Mouse (Mus musculus): Measurements from ENCODE around the gene Haus2. TPM values are rescaled to one million over a fixed set of nuclear protein-coding genes. Genes with fewer than 3 reads are reported as not detected.

Gene Haus2
- polyA plus RNA-seq, 1 experiment from 2014 or later = 26.2 TPM

DNA sequence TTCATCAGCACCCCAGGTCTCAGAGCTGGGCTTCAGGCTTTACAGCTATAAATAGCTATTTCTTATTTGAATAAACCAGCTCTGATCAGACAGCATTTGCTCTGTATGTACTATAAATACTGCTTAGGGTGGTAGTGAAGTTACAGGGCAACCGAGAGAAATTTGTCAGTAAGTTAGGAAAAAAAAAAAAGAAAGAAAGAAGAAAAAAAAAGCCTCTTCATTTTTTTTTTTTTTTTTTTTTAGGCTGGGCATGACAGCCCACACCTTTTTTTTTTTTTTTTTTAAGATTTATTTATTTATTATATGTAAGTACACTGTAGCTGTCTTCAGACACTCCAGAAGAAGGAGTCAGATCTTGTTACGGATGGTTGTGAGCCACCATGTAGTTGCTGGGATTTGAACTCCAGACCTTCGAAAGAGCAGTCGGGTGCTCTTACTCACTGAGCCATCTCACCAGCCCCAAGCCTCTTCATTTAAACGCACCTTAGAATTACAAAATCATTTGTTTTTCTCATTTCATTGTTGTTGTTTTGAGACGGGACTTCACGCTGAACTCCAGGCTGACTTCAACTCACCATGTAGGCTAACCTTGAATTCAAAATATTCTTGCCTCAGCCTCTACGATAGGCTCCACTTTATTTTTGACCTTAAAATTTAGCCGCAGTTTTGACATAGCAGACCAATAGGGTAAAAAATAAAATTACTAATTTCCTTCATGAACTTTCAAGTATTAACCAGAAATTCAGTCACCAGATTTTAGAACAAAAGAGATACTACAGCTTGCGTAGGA, 19.1 kb downstream of the Haus2 start:
- Histone ChIP-seq H3K27me3 (replicated peaks) (no peaks in the 10 kb centered on the region), H3K4me3 (replicated peaks) (peak overlapping the region; percentile 71), H3K27ac (replicated peaks) (peak overlapping the region; percentile 79), H3K9ac (replicated peaks) (peak overlapping the region; percentile 36; the same call in 1 of the 2 replicates), H3K36me3 (0 out of 2 replicates have a peak, but pooled peaks cover 5% of the 10 kb centered on the region), H3K4me2 (peak overlapping the region; percentile 79), H3K9me3 (replicated peaks) (no peaks in the 10 kb centered on the region), H3K4me1 (peaks cover 20% of the 10 kb centered on the region)
- 29% methylated on average over 10 of the region's 10 CpGs for WGBS
- ATAC-seq (ENCODE audit: low FRiP score) = peak; percentile 45

DNA sequence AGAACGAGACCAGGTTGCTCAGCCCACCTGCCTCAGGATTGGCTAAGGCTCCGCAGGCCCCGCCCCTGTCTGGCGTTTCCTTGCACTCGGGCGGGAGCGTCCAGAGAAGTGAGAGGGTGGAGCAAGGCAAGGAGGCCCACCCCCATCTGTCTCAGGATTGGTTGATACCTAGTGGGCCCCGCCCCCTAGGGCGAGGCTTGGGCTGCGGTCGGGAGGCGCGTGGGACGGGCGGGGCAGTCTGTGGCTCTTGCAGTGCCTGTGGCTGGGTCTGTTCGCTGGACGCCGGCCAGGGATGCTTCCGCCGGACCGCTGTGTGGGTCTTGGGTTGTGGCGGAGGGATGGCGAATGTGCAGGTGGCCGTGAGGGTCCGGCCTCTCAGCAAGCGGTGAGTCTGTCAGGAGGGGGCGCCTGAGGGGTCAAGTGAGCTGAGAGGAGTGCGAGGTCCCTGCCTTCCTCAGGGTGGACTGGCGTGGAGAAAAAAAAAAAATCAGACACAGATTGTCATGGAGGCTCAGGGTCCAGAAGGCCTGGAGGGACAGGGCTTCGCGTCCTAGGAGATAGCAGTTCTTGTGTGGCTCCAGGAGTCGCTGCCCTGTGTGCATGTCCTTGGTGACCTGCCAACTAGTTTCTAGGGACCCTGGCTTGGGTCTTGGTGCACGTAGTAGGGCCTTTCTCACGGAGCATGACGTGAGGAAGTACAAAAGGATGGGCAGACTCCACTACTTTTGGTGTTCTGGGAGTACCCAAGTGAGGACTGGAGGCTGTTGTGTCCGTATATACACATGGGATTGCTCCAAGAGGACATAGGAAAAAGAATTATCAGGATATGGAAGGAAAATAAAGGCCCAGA, 19.9 kb downstream of the Haus2 start, which contains the start of gene Stard9:
Gene Stard9 (plus strand): TSS at position 236 of the 850 bp plus-strand sequence.
- Histone ChIP-seq H3K9me3 (replicated peaks) (no peaks in the 10 kb centered on the region), H3K27me3 (replicated peaks) (no peaks in the 10 kb centered on the region), H3K4me3 (replicated peaks) (peak within 1 kb of the TSS; percentile 71), H3K36me3 (peaks cover 7% of the 10 kb centered on the region; the same call in 1 of the 2 replicates), H3K9ac (replicated peaks) (peak within 1 kb of the TSS; percentile 61), H3K4me2 (peak within 1 kb of the TSS; percentile 79), H3K4me1 (peaks cover 20% of the 10 kb centered on the region), H3K27ac (replicated peaks) (peak within 1 kb of the TSS; percentile 79)
- WGBS = 3% methylated on average over 36 of the region's 36 CpGs
- ATAC-seq (ENCODE audit: low FRiP score) = peak; percentile 100

DNA sequence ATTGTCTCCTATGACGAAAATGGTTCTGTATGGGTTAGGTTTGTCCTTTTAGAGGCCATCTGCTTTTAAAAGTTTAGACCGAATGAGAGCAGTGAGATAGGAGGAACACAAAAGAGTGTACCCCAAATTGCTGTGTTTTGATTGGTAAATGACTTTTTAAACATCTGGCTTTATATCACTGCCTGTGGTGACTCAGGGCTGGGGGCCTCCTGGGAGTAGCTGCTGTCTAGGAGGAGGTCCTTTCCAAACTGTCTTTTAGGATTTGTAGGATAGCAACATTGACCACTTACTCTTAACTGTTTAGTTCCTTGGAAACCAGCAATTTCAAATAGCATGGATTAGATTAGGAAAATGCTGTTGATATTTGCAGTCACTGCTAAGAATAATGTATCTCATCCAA, 21.1 kb downstream of the Haus2 start:
- 0 out of 2 replicates have a peak overlapping the region, but pooled peaks have one; percentile 71 for H3K4me3 ChIP-seq (replicated peaks)
- H3K27me3 ChIP-seq (replicated peaks) = no peaks in the 10 kb centered on the region
- peaks cover 20% of the 10 kb centered on the region for H3K4me1 ChIP-seq
- peaks cover 16% of the 10 kb centered on the region for H3K36me3 ChIP-seq
- peak overlapping the region; percentile 79 for H3K4me2 ChIP-seq
- 74% methylated on average over 2 of the region's 2 CpGs for whole genome bisulfite sequencing
- no peak overlapping the region for H3K27ac ChIP-seq (replicated peaks)
- no peaks in the 10 kb centered on the region for H3K9me3 ChIP-seq (replicated peaks)
- no peak for ATAC-seq (ENCODE audit: low FRiP score)
- no peak overlapping the region for H3K9ac ChIP-seq (replicated peaks)

DNA sequence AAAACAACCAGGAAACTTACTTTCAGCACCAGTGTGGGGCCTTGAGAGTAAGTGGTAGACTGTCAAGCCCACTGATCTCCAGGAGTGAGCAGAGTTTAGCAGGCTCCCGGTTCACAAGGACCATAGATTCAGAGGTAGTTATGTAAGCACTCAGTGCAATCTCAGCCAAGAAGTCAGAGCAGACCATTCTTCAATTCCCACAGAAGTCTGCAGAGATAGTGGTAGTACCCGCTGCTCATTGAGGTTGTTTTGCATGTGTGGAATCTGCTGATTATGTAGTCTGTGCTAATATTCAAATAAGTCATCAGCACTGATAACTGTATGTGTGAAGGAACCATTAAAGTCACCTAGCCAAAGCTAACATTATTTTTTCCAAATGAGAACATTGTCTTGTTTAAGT, 21.5 kb downstream of the Haus2 start:
- Histone ChIP-seq H3K4me1 (peaks cover 20% of the 10 kb centered on the region), H3K4me3 (replicated peaks) (no peak overlapping the region), H3K27ac (replicated peaks) (no peak overlapping the region), H3K36me3 (peaks cover 19% of the 10 kb centered on the region), H3K9me3 (replicated peaks) (no peaks in the 10 kb centered on the region), H3K27me3 (replicated peaks) (no peaks in the 10 kb centered on the region), H3K9ac (replicated peaks) (no peak overlapping the region), H3K4me2 (peak overlapping the region; percentile 79)
- WGBS = 68% methylated on average over 2 of the region's 2 CpGs
- no peak for ATAC-seq (ENCODE audit: low FRiP score)

DNA sequence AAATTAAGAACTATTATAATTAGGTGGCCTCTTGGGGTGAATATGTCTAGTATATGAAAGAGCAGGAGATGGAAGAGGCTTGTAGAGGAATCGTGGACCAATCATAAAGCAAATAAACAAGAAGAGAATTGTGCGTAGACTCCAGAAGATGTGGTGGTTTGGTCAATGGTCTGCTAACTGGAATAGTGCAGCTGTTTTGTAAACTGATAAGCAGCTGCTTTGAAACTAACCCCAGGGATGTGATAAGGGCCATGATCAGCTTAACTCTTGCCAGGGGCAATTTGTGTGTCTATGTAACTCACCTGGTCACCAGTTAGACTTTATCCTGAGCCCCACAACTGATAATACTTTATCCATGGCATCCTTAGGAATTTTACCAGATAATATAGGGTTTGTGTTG, 22.3 kb downstream of the Haus2 start:
- no peaks in the 10 kb centered on the region for H3K27me3 ChIP-seq (replicated peaks)
- no peak overlapping the region for H3K9ac ChIP-seq (replicated peaks)
- no peaks in the 10 kb centered on the region for H3K9me3 ChIP-seq (replicated peaks)
- no peak overlapping the region for H3K4me3 ChIP-seq (replicated peaks)
- ATAC-seq (ENCODE audit: low FRiP score) = no peak
- H3K36me3 ChIP-seq = peaks cover 19% of the 10 kb centered on the region
- peaks cover 20% of the 10 kb centered on the region for H3K4me1 ChIP-seq
- H3K4me2 ChIP-seq = no peak overlapping the region
- 96% methylated on average over 2 of the region's 2 CpGs for WGBS
- no peak overlapping the region for H3K27ac ChIP-seq (replicated peaks)

DNA sequence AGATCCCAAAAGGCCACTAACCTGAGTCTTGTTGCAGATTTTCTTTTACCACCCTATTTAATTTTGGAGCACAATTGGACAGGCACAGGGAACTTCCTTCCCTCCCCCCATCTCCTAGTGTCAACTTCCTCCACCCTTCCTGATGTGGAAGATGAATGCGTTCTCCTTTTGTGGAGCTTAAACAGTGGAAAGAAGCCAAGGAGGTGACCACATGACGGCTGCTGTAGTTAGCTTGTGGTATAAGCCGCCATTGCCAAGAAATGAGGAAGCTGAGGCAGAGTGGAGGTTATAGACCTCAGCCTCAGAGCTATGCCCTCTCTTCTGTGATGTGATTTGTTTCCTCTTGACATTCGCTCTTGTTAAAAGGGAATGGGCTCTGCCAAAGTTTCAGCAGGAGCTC, 22.8 kb downstream of the Haus2 start:
- no peak for ATAC-seq (ENCODE audit: low FRiP score)
- 69% methylated on average over 4 of the region's 4 CpGs for WGBS
- H3K4me2 ChIP-seq = no peak overlapping the region

DNA sequence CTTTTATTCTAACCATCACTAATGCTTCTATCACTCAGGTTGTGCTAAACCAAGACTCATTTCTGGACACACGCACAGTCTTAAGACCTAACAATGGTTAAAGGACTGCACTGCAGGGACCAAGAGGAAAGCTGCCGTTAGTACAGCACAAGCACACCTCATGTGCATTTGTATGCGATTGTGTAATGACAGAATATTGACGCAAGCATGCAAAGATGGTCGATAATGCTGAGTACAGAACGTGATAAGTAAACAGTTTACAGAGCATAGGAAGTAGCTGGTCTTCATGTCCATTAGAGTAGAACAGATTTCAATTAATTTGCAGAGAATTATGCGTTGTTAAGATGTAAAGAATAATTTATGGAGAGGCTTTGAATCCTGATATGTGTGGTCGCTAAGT, 31.7 kb downstream of the Haus2 start:
- Histone ChIP-seq H3K9ac (replicated peaks) (no peak overlapping the region), H3K4me3 (replicated peaks) (no peak overlapping the region), H3K4me2 (no peak overlapping the region), H3K36me3 (no peaks in the 10 kb centered on the region), H3K9me3 (replicated peaks) (no peaks in the 10 kb centered on the region), H3K27me3 (replicated peaks) (no peaks in the 10 kb centered on the region), H3K27ac (replicated peaks) (no peak overlapping the region), H3K4me1 (no peaks in the 10 kb centered on the region)
- 85% methylated on average over 8 of the region's 8 CpGs for WGBS
- ATAC-seq (ENCODE audit: low FRiP score) = no peak

More for the DNA sequence above, 22.8 kb downstream of the Haus2 start:
- peaks cover 20% of the 10 kb centered on the region for H3K4me1 ChIP-seq
- no peak overlapping the region for H3K27ac ChIP-seq (replicated peaks)
- H3K27me3 ChIP-seq (replicated peaks) = no peaks in the 10 kb centered on the region
- H3K9ac ChIP-seq (replicated peaks) = no peak overlapping the region
- H3K36me3 ChIP-seq = peaks cover 19% of the 10 kb centered on the region
- H3K9me3 ChIP-seq (replicated peaks) = no peaks in the 10 kb centered on the region
- no peak overlapping the region for H3K4me3 ChIP-seq (replicated peaks)

DNA sequence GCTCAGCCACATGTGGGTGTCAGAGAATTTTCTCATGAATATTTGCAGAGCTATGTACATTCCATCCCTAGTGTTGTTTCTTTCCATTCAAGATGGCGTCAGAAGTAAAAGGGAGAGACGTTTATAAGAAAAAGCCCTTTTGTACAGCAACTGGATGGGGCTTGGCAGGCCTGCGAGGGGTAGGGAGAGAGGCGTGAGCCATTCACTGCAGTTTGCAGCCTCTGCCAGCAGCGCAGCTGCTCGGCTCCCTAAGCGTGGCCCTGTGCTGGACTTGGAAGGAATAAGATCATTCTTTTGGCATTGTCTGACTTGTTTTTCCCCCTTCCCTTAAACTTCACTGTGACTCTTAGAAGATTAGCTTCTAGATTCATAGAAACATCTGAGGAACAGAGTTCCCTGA, 34.7 kb downstream of the Haus2 start:
- Histone ChIP-seq H3K27ac (replicated peaks) (no peak overlapping the region; the same call in 1 of the 2 replicates), H3K27me3 (replicated peaks) (no peaks in the 10 kb centered on the region), H3K9ac (replicated peaks) (no peak overlapping the region), H3K9me3 (replicated peaks) (no peaks in the 10 kb centered on the region), H3K4me3 (replicated peaks) (no peak overlapping the region), H3K4me1 (no peaks in the 10 kb centered on the region; the same call in 1 of the 2 replicates), H3K4me2 (no peak overlapping the region), H3K36me3 (no peaks in the 10 kb centered on the region)
- 56% methylated on average over 7 of the region's 7 CpGs for WGBS
- no peak for ATAC-seq (ENCODE audit: low FRiP score)

DNA sequence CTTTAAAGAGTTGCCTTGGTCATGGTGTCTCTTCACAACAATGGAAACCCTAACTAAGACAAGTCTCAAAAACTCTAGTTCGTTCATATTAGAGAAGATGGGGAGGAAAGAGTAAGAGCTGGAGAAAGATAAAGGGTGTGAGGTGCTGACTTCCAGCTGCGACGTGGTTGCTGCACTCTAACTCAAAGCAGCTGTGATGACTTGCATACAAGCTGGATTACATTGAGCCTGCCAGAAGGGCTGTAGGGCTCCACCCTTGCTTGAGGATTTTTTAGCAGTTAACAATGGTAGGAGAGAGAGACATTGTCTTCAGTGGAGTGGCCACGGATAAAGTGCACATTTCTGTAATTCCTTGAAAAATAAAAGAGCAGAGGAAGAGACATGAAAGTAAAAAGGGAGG, 37.6 kb downstream of the Haus2 start:
- no peak for ATAC-seq (ENCODE audit: low FRiP score)
- no peak overlapping the region for H3K4me3 ChIP-seq (replicated peaks)
- no peaks in the 10 kb centered on the region for H3K9me3 ChIP-seq (replicated peaks)
- no peaks in the 10 kb centered on the region for H3K27me3 ChIP-seq (replicated peaks)
- H3K4me1 ChIP-seq = no peaks in the 10 kb centered on the region; the same call in 1 of the 2 replicates
- H3K36me3 ChIP-seq = no peaks in the 10 kb centered on the region
- H3K9ac ChIP-seq (replicated peaks) = no peak overlapping the region
- no peak overlapping the region for H3K4me2 ChIP-seq
- 80% methylated on average over 4 of the region's 4 CpGs for WGBS
- H3K27ac ChIP-seq (replicated peaks) = no peak overlapping the region

DNA sequence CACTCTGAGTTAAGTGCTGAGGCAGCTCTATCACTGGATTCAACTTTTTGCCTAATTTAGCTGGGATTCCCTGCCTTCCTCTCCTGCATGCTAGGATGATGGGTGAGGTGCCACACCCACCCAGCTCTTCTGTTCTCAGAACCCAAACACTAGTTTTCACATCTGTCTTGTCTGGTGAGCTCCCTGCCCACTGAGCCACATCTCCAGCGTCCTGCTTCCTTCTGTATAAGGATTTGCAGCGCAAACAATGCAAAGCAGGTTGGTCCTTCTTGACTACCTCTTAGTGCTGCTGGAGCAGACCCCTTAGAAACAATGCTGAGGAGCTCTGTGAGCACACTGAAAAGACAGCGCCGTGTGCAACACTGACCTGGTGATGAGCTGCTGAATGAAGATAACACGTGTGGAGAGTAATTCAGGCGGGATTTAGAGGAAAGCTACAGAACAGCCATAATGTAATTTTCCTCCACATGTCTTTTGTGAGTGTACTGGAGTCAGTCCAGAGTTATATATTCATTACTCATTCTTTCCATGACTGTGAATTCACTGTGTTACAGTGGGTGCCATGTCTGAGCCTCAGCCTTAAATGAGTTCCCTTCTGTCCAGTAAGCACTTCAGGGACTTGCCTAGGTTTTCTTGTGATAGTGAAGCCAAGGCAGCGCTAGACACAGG, 43.2 kb downstream of the Haus2 start:
- no peaks in the 10 kb centered on the region for H3K4me1 ChIP-seq
- H3K27me3 ChIP-seq (replicated peaks) = no peaks in the 10 kb centered on the region
- no peaks in the 10 kb centered on the region for H3K9me3 ChIP-seq (replicated peaks)
- H3K4me3 ChIP-seq (replicated peaks) = no peak overlapping the region
- ATAC-seq (ENCODE audit: low FRiP score) = no peak
- WGBS = 77% methylated on average over 7 of the region's 7 CpGs
- H3K9ac ChIP-seq (replicated peaks) = no peak overlapping the region
- no peak overlapping the region for H3K4me2 ChIP-seq
- H3K27ac ChIP-seq (replicated peaks) = 0 out of 2 replicates have a peak overlapping the region, but pooled peaks have one; percentile 9
- H3K36me3 ChIP-seq = no peaks in the 10 kb centered on the region

DNA sequence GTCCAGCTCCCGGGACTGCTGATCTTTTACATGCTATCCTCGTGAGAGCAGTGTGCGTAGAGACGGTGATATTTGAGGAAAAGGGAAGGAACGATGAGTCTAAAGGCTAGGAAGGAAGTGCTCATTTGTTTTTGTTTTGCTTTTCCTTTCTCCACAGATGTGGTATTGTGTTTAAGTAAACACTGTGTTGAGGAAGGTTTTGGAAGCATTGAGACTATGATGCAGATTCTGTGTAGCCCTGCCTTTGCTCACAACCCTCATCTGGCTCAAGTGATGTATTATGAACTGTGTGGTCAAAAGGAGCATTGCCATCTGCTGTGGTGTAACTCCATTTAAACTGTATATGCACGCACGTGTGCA, 43.7 kb downstream of the Haus2 start:
- H3K9ac ChIP-seq (replicated peaks) = no peak overlapping the region
- 84% methylated on average over 7 of the region's 7 CpGs for WGBS
- H3K9me3 ChIP-seq (replicated peaks) = no peaks in the 10 kb centered on the region
- H3K27ac ChIP-seq (replicated peaks) = 0 out of 2 replicates have a peak overlapping the region, but pooled peaks have one; percentile 9
- no peak overlapping the region for H3K4me3 ChIP-seq (replicated peaks)
- ATAC-seq (ENCODE audit: low FRiP score) = no peak
- H3K4me2 ChIP-seq = no peak overlapping the region
- H3K36me3 ChIP-seq = no peaks in the 10 kb centered on the region
- H3K4me1 ChIP-seq = no peaks in the 10 kb centered on the region
- H3K27me3 ChIP-seq (replicated peaks) = no peaks in the 10 kb centered on the region

All from neural tube, embryonic 15.5 days (tissue).